Mouse (Mus musculus): ENCODE measurements at regions not wholly inside any gene's neighbourhood (a gene's known extent, or its start where the extent isn't known, plus 50 kb on each side); places are given as distances from the start of the nearest gene placed in this dataset.
"Not testable (repeated sequence)": the region's sequence is repeated elsewhere in the genome, so short reads cannot be mapped to it uniquely, and the experiment has no call there.

- peak; percentile 29 to 53 for DNase-seq
Observed at GRCm38 (mm10) chr10:19297669-19298068, 58.7 kb upstream of the Olig3 start.

DNA sequence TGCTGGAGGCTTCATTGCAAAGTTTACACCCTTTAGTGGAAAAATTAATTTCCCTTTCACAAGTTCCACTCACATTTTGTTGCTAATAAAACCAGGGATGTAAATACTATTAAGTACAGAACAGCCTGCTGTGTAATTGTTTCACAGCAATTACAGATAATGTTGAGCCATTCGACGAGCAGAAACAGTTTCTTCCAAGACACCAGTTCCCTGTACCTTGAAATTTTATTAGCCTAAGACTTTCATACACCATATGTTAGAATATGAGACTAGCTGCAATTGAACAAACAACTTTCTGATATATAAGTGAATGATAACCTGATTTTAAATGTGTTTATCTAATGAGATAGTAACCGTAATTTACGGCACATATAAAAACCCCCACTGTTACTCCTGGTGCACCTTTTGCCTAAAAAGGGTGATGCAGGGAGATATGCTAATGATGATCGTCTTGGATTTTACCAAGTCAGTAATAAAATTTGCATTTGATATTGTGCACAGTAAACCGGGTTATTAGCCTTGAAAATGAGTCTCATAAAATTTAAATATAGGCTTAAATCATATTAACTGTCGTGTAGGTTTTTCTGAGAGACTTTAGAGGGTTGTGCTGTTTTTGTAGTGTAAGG, 60.8 kb upstream of the Olig3 start:
- DNase-seq = no peak

- DNase-seq = no peak
Observed at GRCm38 (mm10) chr10:19291474-19291873, 64.9 kb upstream of the Olig3 start.

GRCm38 (mm10) chr10:19291039-19291438, 65.3 kb upstream of the Olig3 start:
- DNase-seq = not testable (repeated sequence)

- DNase-seq = no peak
Observed at GRCm38 (mm10) chr10:19282166-19282565, 74.2 kb upstream of the Olig3 start.

- no peak for DNase-seq
Observed at GRCm38 (mm10) chr10:19281021-19281420, 75.3 kb upstream of the Olig3 start.

GRCm38 (mm10) chr10:19278189-19278842, 78.0 kb upstream of the Olig3 start:
- no peak for DNase-seq

- DNase-seq = no peak
Observed at GRCm38 (mm10) chr10:19277103-19277827, 79.1 kb upstream of the Olig3 start.

- no peak for DNase-seq
Observed at GRCm38 (mm10) chr10:19274985-19275384, 81.3 kb upstream of the Olig3 start.

DNA sequence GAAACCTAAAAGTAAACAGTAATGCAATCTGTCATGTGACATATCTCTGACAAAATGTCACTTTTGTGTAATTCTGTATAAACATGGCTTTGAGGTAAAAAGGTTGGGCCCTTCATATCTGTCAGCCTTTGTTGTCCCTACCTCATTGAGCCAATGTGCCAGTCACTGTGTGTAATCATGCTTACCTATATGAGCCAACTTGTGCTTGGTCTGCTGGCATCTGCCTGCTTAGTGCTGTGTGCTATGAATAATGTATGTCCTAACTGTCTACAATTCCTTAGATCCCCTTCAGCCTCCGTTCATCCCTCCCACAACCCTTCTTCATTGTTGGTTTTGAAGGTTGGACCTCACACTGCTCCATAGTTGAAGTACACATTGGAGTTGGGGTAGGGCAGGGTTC, 86.9 kb upstream of the Olig3 start:
- no peak for DNase-seq

GRCm38 (mm10) chr10:19268051-19268450, 88.3 kb upstream of the Olig3 start:
- peak; percentile 28 to 47 for DNase-seq

DNA sequence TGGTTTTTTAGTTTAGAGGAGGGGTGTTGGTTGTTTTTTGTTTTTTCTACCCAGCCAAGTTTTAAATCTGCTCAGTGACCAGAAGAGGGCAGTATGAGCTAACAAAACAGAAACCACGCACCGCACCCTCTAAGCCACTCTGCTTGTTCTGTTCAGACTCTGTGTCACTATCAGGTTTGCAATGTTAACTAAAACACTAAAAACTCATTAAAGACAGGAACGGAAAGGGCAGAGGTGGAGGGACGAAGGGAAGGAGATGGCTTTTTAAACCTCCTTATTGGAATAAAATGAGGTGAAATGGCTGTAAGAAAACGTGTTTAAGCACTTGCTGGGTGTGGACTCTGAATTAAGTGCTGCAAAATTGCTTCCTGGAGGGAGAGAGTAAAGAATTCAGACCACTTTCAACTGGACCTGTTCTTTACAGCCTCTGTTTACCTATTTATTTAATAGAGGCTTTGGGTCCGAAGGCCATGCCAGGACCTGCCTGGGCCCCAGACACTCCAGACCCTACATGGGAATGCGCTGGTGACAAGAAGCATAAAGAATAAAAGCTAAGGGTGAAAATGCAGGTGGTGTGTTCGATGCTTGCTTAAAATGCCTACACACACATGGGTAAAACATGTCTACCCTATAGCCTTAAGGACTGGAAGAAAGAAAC, 116.1 kb upstream of the Olig3 start:
- DNase-seq = peak; percentile 49 to 52

DNA sequence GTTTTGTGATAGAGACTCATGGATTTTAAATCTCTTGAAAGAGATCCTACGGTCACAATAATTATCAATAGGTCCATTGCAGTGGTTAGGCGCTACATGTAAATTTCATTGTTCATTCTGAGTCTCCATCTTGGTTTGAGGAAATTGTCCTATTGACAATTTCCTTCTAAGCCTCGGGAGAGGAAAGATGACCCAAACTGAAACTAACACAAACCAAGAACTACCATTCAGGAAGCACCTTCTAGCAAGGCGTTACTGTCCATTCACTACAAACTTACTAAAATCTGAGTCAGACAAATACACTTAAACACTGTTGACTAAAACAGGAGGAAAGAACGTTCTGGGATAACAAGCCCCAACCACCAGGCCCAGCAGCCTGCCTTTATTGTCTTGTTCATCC, 140.1 kb upstream of the Olig3 start:
- no peak for DNase-seq

- DNase-seq = no peak
Observed at GRCm38 (mm10) chr10:19209751-19210150, 146.6 kb upstream of the Olig3 start.

- no peak for DNase-seq
Observed at GRCm38 (mm10) chr10:19208101-19208722, 148.1 kb upstream of the Olig3 start.

DNA sequence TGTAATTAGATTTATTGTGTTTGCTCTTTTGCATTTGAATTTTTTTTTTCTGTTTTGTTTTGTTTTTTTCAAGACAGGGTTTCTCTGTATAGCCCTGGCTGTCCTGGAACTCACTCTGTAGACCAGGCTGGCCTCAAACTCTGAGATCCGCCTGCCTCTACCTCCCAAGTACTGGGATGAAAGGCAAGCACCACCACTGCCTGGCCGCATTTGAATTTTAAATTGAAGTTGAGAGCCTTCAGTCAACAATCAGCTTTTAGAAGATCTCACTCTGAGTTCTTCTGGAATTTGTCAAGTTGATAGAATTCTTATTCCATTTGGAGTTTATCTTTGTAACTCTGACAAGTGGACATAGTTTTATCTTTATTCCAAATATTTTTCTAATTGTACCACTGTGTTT, 148.8 kb upstream of the Olig3 start:
- DNase-seq = no peak

- no peak for DNase-seq
Observed at GRCm38 (mm10) chr10:19200311-19200710, 156.0 kb upstream of the Olig3 start.

- DNase-seq = peak; percentile 41 to 59
Observed at GRCm38 (mm10) chr10:19195676-19196075, 160.7 kb upstream of the Olig3 start.

DNA sequence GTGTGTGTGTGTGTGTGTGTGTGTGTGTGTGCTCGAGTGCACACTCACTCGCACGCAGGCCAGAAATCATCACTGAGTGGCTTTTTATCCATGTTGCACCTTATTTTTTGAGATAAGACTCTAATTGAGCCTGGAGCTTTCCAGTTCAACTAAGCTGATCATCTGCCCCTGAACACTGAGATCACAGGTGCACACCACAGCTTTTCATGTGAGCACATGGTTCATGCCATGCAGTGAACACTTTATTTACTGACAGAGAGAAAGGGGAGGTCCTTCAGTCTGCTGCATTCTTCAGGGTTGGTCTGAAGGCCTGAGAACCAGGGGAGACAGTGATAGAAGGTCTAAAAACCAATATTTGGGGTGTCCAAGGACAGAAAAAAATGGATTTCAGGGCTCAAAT, 161.7 kb upstream of the Olig3 start:
- peak; percentile 62 to 72 for DNase-seq

DNA sequence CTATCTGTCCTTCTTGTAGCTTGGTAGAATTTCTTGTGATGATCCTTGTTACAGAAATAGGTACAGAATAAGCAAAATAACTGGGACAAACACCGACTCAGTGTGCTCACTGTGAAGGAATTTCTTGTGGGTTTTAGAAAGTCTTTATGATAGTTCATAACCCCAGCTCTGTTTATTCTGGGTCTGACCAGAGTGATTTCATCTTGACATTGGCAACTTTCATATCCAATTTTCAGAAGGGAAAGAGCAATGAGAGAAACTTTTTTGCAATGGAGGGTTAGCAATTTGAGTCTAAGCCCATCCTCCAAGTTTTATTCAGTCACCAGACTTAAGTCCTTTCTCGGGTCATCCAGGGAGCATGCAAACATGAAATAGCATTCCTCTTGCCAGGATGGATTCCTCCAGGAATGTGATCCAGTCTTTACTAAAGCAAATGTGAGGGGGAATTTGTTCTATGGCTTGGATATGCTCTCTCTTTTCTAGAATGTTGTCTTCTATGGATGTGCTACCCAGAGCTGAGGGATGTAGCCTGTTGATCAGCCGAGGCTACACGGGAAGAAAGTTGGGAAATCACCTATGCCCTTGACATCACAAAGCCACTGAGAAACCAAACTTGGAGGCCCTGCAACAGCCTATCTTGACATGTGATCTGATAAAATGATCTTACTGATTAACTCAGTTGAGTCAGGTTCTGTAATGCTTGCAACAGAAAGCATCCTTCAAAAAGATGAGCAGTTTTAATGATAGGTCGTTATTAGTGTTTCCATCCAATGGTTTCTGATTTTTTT, 163.2 kb upstream of the Olig3 start:
- no peak for DNase-seq

DNA sequence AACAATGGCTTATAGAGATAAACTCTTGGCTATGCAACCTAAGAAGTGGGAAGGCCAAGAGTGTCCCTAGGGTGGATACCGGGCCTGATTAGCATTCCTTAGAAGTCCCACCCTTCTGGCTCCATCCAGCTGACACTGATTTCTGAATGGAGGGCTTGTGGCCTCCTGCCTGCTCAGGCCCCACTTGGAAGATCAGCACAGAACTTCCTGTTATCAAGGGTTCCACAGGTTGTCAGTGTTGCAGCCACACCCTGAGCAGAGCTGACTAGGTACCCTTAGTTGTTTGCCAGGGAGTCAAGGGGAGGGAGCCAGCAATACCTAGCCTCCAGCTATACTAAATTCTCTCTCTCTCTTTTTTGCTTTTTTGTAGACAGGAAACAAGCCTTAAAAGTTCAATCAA, 164.1 kb upstream of the Olig3 start:
- DNase-seq = peak; percentile 35 to 56

DNA sequence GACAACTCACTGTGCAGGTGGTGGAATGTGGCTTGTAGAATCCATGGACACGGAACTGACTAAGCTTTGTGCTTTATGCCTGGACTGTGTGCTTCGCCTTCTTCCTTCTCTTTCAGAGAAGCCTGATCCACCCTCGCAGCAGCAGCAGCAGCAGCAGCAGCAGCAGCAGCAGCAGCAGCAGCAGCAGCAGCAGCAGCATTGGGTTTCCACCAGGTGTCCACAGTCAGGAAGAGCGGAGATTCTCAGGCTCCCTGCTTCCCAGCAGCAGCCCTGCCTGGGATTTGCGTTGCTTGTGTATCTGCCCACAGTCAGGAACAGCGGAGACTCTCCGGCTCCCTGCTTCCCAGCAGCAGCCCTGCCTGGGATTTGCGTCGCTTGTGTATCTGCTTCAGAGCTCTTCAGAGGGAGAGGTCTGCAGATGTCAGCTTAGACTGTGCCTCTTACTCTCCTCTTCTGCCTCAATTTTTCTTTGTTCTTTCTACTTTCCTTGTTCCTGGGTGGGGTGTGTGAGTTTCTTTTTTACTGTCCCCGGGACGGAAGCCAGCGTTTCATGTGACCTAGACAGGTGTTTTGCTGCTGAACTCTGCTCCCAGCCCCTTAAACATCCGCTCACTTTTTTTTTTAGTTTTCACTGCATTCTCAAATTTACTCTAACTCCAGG, 168.1 kb upstream of the Olig3 start:
- peak; percentile 76 to 85 for DNase-seq
